Mouse (Mus musculus) liver, postnatal 0 days (tissue): ENCODE measurements around the gene Yars.

Experiments
- CTCF ChIP-seq: sonication (generic); IDR thresholded peaks from 2 replicates; pipeline ENCODE4 v1.5.1; 2016; ENCODE audit warnings: antibody characterized with exemption, low read depth
- EP300 ChIP-seq: IDR thresholded peaks from 2 replicates; pipeline ENCODE4 v1.6.1; 2016; ENCODE audit warnings: antibody characterized with exemption, low read depth, mild to moderate bottlenecking

- no peak for TF ChIP-seq CTCF
- TF ChIP-seq EP300: no peak
These were observed 41.4 kb downstream of the Yars start for GRCm38 (mm10) chr4:129230926-129231325.
